Mouse (Mus musculus) retina, adult 2 months (tissue): ENCODE measurements around the gene Abhd12b.

Experiments used
- DNase-seq: peaks from one replicate; pipeline ENCODE4 v3.0.0-alpha.2; 2012; ENCODE audit warnings: low read depth, low spot score

The Abhd12b gene

GRCm38 (mm10) chr12:70208214-70208613 lies 54.3 kb downstream of the Abhd12b start:
- no peak for DNase-seq

GRCm38 (mm10) chr12:70212501-70212900 lies 58.6 kb downstream of the Abhd12b start:
- no peak for DNase-seq

DNA sequence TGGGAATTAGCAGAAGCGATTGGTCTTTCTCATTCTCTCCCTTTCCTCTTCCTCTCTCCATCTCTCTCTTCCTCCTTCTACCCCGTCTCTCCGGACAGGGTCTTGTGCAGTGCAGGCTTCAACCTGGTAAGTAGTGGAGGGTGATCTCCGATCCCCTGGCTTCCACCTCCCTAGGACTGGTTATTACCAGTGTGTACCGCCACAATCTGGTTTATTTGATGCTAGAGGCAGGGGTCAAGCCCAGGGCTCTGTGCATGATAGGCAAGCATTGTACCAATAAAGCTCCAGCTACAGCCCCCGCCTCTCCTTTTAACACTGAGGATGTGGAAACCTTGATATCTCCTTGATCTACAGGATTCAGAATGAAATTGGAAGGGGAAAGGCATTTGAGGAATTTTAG lies 59.7 kb downstream of the Abhd12b start:
- DNase-seq: no peak

DNA sequence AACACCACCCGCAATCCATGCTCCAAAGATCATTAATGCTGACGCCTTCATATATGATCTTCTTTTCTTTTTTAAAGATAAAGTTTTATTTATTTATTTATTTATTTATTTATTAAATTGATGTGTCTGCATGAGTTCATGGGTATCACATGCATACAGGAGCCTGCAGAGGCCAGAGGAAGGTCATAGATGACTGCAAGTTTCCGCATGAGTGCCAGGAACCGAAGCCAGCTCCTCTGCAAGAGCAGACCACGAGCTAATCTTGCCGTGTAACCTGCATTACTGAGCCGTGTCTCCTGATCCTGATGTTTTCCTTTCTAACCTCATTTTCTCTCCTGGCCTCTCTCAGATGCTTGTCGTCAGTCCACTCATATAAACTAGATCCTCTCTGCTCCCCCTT lies 60.3 kb downstream of the Abhd12b start:
- no peak for DNase-seq

- DNase-seq: no peak
These were observed 62.4 kb downstream of the Abhd12b start for GRCm38 (mm10) chr12:70216229-70216800.

GRCm38 (mm10) chr12:70218795-70219540 lies 65.0 kb downstream of the Abhd12b start:
- no peak for DNase-seq

- no peak for DNase-seq
These were observed 67.5 kb downstream of the Abhd12b start for GRCm38 (mm10) chr12:70221425-70221824.

- DNase-seq: no peak
These were observed 69.4 kb downstream of the Abhd12b start for GRCm38 (mm10) chr12:70223331-70223730.

DNA sequence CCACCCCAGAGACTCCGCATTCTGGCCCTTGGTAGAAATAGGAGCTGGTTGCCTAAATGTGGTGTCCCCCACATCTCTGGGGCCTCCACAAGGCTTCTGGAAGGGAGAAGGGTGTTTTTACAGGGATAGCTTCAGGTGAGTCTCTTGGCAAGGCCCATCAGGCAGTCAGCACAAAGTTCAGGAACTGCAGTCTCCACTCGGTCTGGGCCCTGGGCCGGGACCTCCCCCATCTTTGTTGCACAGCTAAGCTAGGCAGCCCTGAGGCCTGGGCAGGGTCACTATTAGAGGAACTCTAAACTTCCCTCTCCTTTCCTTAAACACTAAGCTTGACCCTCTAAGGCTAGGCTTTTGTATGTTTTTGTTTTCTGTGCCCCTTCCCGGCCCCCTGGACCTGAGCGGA lies 72.7 kb downstream of the Abhd12b start:
- DNase-seq: no peak

- DNase-seq: no peak
These were observed 73.4 kb downstream of the Abhd12b start for GRCm38 (mm10) chr12:70227121-70227932.

- no peak for DNase-seq
These were observed 74.2 kb downstream of the Abhd12b start for GRCm38 (mm10) chr12:70228155-70228554.

GRCm38 (mm10) chr12:70231294-70231693 lies 77.4 kb downstream of the Abhd12b start, which contains the start of gene Pygl:
Pygl (minus strand) TSS chr12:70231488.
- DNase-seq: no peak

DNA sequence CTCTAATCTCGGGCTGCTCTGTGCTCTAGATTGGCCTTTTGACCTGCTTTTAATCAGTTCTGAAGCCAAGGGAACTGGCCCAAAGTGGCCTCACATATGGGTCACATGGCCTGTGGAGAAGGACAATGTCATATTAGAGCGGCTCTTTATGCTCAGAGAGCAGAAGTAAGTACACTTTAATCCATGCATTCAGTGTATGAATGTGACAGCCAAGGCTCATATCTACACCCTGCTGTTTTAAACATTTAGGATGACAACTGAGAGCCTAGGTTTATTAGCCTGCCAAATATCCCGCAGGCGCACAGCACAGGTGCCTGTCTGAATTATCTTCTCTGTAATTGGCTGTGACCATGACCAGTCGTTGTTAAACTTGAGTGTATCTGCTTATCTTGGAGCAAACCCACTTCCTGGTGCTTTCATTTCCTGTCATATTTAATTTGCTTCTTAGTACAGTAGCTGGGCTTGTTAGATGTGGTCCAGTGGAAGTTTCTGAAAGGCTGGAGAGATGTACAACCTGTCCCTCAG lies 78.1 kb downstream of the Abhd12b start:
- no peak for DNase-seq
